Mouse (Mus musculus) cortical plate, adult 2 months (tissue): ENCODE data around the gene Gnb1l.

ENCODE experiments used
- CTCF ChIP-seq: fragments of 200-500 bp; IDR thresholded peaks from 2 replicates; pipeline ENCODE4 v1.5.1; 2011; ENCODE audit warnings: mild to moderate bottlenecking, control low read depth, low read length; ENCODE audit not compliant: insufficient read depth; ENCODE audit errors: extremely low read depth
- POLR2A ChIP-seq: fragments of 200-500 bp; IDR thresholded peaks from 2 replicates; pipeline ENCODE4 v1.6.1; 2011; ENCODE audit warnings: mild to moderate bottlenecking, low read length, control low read depth; ENCODE audit not compliant: insufficient read depth; ENCODE audit errors: extremely low read depth

DNA sequence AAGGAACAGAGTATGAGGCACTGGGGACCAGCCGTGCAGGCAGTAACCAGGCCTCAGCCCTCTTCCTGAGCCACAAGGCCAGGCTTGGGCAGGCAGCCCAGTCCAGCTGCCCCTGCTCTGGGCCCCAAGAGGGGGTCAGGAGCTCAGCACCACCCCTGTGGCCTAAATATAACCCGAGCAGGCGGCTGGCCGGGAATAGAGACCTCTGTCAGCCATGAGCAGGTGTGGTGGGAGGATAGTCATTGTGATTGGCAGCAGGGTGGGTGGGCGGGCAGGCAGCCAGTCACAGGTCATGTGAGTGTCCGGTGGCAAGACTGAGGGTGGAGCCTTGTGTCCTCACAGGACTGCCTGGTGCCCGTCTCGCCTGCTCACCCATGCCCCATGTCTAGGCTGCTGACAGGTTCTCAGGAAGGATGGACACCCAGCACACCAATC lies 105.8 kb downstream of the Gnb1l start:
- no peak for TF ChIP-seq CTCF
- TF ChIP-seq POLR2A: no peak
